1 mouse cellular context compared by ENCODE assay signal in the genomic region with DNA sequence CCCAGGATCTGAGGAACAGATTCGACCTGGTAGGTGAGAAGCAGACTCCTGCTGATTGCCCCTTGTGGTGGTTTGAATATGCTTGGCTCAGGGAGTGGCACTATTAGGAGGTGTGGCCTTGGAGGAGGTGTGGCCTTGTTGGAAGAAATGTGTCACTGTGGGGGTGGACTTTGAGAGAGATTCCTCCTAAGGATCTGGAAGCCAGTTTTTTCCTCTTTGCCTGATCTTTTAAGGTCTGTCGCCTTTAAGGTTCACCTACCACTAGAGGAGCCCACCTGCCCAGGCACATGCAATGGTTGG.
TF ChIP-seq lines count a peak whose summit lies in the region.

No protein-coding gene starts in this region.

TF ChIP-seq in MEL, 35 proteins besides CTCF, POLR2A, EP300 and RAD21:
- TF ChIP-seq POLR2AphosphoS5 (IDR thresholded peaks at IDR 0.05; ENCODE audit: borderline replicate concordance, low read depth, low read length), result no peak
